ENCODE assay signal across 9 mouse cellular contexts in the genomic region with DNA sequence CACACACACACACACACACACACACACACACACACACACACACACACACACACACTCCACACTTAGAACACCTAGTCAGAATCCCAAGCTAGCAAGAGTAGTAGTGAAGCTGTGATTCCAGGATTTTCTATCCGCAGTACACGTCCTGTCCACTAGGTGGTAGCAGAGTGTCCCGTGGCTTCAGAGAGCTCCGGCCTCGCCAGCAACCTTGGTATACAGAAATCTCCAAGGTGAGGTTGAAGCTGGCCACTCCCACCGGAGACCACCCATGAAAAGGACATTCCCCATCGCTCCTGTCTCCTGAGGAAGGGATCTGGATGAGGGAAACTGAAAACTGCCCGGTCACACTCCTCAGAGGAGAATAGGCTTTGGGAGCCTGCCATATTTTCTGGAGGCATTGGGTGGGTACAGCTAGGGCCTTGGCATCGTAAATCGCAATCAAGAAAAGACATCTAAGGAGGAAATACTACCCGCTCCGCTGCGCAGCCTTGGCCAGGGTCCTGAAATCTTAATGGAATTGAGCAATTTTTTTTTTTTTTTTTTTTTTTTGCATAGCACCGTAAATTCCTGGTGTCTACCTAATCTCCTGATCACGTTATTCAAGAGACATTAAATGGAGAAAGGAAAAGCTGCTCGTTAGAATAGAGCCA.
A peak's percentile ranks its signal among the peaks of the same experiment; 100 is the strongest.
DNase-seq lines count a peak whose midpoint lies in the region; ATAC-seq and TF ChIP-seq lines count a peak whose summit lies in the region.
"Had no signal": no experiment of that assay in that cellular context is flagged by ENCODE, and none has a peak within 500 bp of the region (broad histone marks: within the 10 kb centered on the region; RNA-seq: fewer than 3 reads in every experiment).

No protein-coding gene starts in this region.

- no peak overlapping the region for H3K4me2 ChIP-seq in forebrain, embryonic 15.5 days (replicated peaks)
- H3K4me2 ChIP-seq: liver, embryonic 15.5 days had no signal

- no peak for TF ChIP-seq POLR2A in small intestine, adult 2 months (IDR thresholded peaks at IDR 0.05; ENCODE audit: low read depth, low read length)

- H3K4me3 ChIP-seq in forebrain, embryonic 10.5 days: no peak overlapping the region
- no peak overlapping the region for H3K4me3 ChIP-seq in forebrain, embryonic 15.5 days
- no peak overlapping the region for H3K4me3 ChIP-seq in small intestine, adult 2 months (ENCODE audit: low read depth, low read length)
- H3K4me3 ChIP-seq: liver, embryonic 15.5 days had no signal

- H3K36me3 ChIP-seq in forebrain, embryonic 10.5 days (replicated peaks): no peaks in the 10 kb centered on the region
- H3K36me3 ChIP-seq in forebrain, embryonic 15.5 days: no peaks in the 10 kb centered on the region
- H3K36me3 ChIP-seq in small intestine, adult 2 months (ENCODE audit: control insufficient read depth, insufficient read depth, low read length): no peaks in the 10 kb centered on the region
- H3K36me3 ChIP-seq: liver, embryonic 15.5 days had no signal

- no peak overlapping the region for H3K9ac ChIP-seq in forebrain, embryonic 15.5 days (replicated peaks)
- H3K9ac ChIP-seq: liver, embryonic 15.5 days had no signal

- 39% methylated on average over 16 of the region's 16 CpGs for whole genome bisulfite sequencing in forebrain, embryonic 10.5 days
- 30% methylated on average over 16 of the region's 16 CpGs for WGBS in forebrain, embryonic 15.5 days
- WGBS in small intestine, adult 2 months: 27% methylated on average over 16 of the region's 16 CpGs

- H3K27ac ChIP-seq in forebrain, embryonic 10.5 days: no peak overlapping the region
- H3K27ac ChIP-seq in forebrain, embryonic 15.5 days (replicated peaks): no peak overlapping the region
- H3K27ac ChIP-seq in small intestine, adult 2 months (ENCODE audit: insufficient read depth, low read depth, low read length): no peak overlapping the region
- H3K27ac ChIP-seq: liver, embryonic 15.5 days had no signal

- ATAC-seq in forebrain, embryonic 15.5 days (replicated peaks): no peak

- DNase-seq in forebrain, embryonic 10.5 days (ENCODE audit: extremely low spot score, low spot score): peak; percentile 65
- DNase-seq in B cell, adult 2 months: peak; percentile 29 to 32
- peak; percentile 24 for DNase-seq in c-Kit-positive CD71-negative TER-119-negative erythroid progenitor cells, embryonic 14.5 days (ENCODE audit: low read depth)
- DNase-seq in frontal cortex, postnatal 36 days (ENCODE audit: low spot score in 2 of 2): peak; percentile 78 to 88
- DNase-seq in layer of hippocampus, adult 11-12 months (ENCODE audit: low spot score): peak; percentile 79
- DNase-seq in lung, postnatal 10 days: peak; percentile 48

- peaks cover 17% of the 10 kb centered on the region for H3K27me3 ChIP-seq in forebrain, embryonic 10.5 days (ENCODE audit: poor library complexity, severe bottlenecking)
- peaks cover 16% of the 10 kb centered on the region for H3K27me3 ChIP-seq in forebrain, embryonic 15.5 days
- H3K27me3 ChIP-seq in small intestine, adult 2 months (ENCODE audit: control insufficient read depth, insufficient read depth, low read length): no peaks in the 10 kb centered on the region
- H3K27me3 ChIP-seq: liver, embryonic 15.5 days had no signal

- no peaks in the 10 kb centered on the region for H3K9me3 ChIP-seq in forebrain, embryonic 10.5 days
- no peaks in the 10 kb centered on the region for H3K9me3 ChIP-seq in forebrain, embryonic 15.5 days
- H3K9me3 ChIP-seq: liver, embryonic 15.5 days had no signal

- peaks cover 23% of the 10 kb centered on the region for H3K4me1 ChIP-seq in forebrain, embryonic 10.5 days
- peaks cover 14% of the 10 kb centered on the region for H3K4me1 ChIP-seq in forebrain, embryonic 15.5 days
- H3K4me1 ChIP-seq in small intestine, adult 2 months (ENCODE audit: control insufficient read depth, insufficient read depth, insufficient read length, low read length): no peaks in the 10 kb centered on the region
- H3K4me1 ChIP-seq: liver, embryonic 15.5 days had no signal

- peak; percentile 55; the same call in 1 of the 2 replicates for TF ChIP-seq CTCF in small intestine, adult 2 months (IDR thresholded peaks at IDR 0.05; ENCODE audit: extremely low read depth, insufficient read length, insufficient replicate concordance, low read depth, low read length)

Comparison
In these comparisons a context has a peak if more than half of its experiments do, and no peak if none do; other contexts are left out.
1. DNase-seq: peak in every context shown above with its lines; median percentile 83 in frontal cortex, postnatal 36 days; 79 in layer of hippocampus, adult 11-12 months; 65 in forebrain, embryonic 10.5 days; 48 in lung, postnatal 10 days; 30 in B cell, adult 2 months; 24 in c-Kit-positive CD71-negative TER-119-negative erythroid progenitor cells, embryonic 14.5 days.